Mouse (Mus musculus) small intestine, adult 2 months (tissue): ENCODE measurements around the gene Cntnap1. TPM values are rescaled to one million over a fixed set of nuclear protein-coding genes. Genes with fewer than 3 reads are reported as not detected.

ENCODE experiments used
- H3K27ac ChIP-seq: fragments of 200-500 bp; 2 replicates; pipeline ENCODE4 v1.5.1; 2012; ENCODE audit warnings: low read depth, low read length, control low read depth, inconsistent platforms; ENCODE audit not compliant: insufficient read depth
- H3K27me3 ChIP-seq: fragments of 200-500 bp; 2 replicates; pipeline ENCODE4 v1.6.1; 2012; ENCODE audit warnings: mild to moderate bottlenecking, moderate library complexity, low read length, inconsistent platforms; ENCODE audit not compliant: control insufficient read depth, insufficient read depth
- H3K36me3 ChIP-seq: fragments of 200-500 bp; 2 replicates; pipeline ENCODE4 v1.6.1; 2012; ENCODE audit warnings: mild to moderate bottlenecking, low read length, control low read depth, inconsistent platforms; ENCODE audit not compliant: control insufficient read depth, insufficient read depth
- H3K4me1 ChIP-seq: fragments of 200-500 bp; 2 replicates; pipeline ENCODE4 v1.6.1; 2012; ENCODE audit warnings: low read length, inconsistent platforms, mixed read lengths; ENCODE audit not compliant: control insufficient read depth, insufficient read depth, insufficient read length
- H3K4me3 ChIP-seq: fragments of 200-500 bp; 2 replicates; pipeline ENCODE4 v1.5.1; 2012; ENCODE audit warnings: low read depth, mild to moderate bottlenecking, control low read depth, inconsistent platforms, low read length, moderate library complexity
- CTCF ChIP-seq: fragments of 200-500 bp; IDR thresholded peaks from 2 replicates; pipeline ENCODE4 v1.5.1; 2012; ENCODE audit warnings: low read depth, mild to moderate bottlenecking, control low read depth, inconsistent platforms, low read length, moderate library complexity, mixed read lengths; ENCODE audit not compliant: insufficient replicate concordance, insufficient read length; ENCODE audit errors: extremely low read depth
- POLR2A ChIP-seq: fragments of 200-500 bp; IDR thresholded peaks from 2 replicates; pipeline ENCODE4 v1.6.1; 2012; ENCODE audit warnings: low read depth, mild to moderate bottlenecking, control low read depth, inconsistent platforms, low read length, moderate library complexity
- WGBS: fragments of 180-500 bp; shearing (Covaris S2); methylation state at CpG from one replicate; pipeline ENCODE4 v1.1.7; 2018; 5-methylcytosine and 5-hydroxymethylcytosine counted together
- polyA plus RNA-seq: library from polyadenylated mRNA; depleted of rRNA; stranded (reverse); fragments of >200 nt; gene quantifications from 2 replicates; pipeline ENCODE4 v1.2.3, GENCODE M21; 2012

Gene Cntnap1
- polyA plus RNA-seq, 1 experiment, result 2.8 TPM

DNA sequence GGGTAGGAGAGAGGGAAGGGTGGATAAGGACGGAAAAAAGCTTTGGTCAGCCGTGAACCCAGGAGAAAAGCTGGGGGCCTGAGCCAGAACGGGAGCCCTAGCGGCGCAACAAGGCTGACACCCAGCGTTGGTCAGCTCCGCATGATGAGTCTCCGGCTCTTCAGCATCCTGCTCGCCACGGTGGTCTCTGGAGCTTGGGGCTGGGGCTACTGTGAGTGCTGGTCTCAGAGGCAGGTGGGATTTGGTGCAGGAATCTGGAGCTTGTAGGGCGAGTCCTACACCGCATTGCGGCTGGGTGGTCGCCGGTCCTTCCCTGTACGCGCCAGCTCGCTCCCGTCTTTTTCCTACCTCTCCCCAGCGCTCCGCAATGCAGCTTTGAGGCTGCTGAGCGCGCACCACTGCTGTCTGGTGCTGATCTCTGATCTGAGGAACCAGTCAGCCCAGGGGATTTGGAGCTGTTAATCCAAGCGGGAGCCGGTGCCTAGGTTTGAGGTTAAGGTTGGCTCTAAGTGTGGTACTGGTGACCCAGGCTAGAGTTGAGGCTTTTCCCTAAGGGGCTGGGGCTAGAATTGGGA lies 5.9 kb downstream of the Cntnap1 start:
- TF ChIP-seq CTCF (peak; percentile 24; the same call in 1 of the 2 replicates), POLR2A (no peak)
- Histone ChIP-seq H3K36me3 (no peaks in the 10 kb centered on the region), H3K4me3 (peak overlapping the region; percentile 40), H3K27ac (no peak overlapping the region), H3K4me1 (peaks cover 24% of the 10 kb centered on the region), H3K27me3 (no peaks in the 10 kb centered on the region)
- 2% methylated on average over 25 of the region's 25 CpGs for WGBS

DNA sequence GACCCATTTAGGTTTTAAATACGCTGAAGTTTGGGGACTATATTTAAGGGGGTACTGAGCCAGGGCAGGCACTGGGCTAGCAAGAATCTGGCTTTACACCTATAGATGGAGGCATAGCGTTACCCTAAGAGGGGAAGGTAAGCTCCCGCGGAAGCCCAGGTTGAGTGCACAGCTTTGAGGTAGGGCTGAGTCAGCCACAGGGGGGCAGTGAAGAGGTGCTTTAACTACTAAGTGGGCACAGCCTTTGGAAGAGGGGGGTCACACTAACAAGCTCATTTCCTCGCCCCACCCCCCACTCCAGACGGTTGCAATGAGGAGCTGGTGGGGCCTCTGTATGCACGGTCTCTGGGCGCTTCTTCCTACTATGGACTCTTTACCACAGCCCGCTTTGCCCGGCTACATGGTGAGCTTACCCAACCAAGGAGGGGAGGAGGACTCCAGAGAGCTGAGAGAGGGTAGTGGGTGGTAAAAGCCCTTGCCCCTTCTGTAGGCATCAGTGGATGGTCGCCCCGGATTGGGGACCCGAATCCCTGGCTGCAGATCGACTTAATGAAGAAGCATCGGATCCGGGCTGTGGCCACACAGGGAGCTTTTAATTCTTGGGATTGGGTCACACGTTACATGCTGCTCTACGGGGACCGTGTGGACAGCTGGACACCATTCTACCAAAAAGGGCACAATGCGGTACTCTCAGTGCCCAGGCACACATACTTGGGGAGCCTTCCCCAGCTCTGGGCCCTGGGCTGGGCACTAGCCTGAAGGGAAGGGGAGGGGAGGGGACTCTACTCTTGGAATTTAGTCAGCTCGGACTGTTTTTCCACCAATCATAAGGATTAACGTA lies 6.8 kb downstream of the Cntnap1 start:
- H3K4me1 ChIP-seq, result peaks cover 24% of the 10 kb centered on the region
- H3K4me3 ChIP-seq, result no peak overlapping the region
- no peak overlapping the region for H3K27ac ChIP-seq
- no peaks in the 10 kb centered on the region for H3K36me3 ChIP-seq
- no peaks in the 10 kb centered on the region for H3K27me3 ChIP-seq
- TF ChIP-seq POLR2A (no peak), CTCF (peak; percentile 41; the same call in 1 of the 2 replicates)
- WGBS, result 46% methylated on average over 22 of the region's 22 CpGs

DNA sequence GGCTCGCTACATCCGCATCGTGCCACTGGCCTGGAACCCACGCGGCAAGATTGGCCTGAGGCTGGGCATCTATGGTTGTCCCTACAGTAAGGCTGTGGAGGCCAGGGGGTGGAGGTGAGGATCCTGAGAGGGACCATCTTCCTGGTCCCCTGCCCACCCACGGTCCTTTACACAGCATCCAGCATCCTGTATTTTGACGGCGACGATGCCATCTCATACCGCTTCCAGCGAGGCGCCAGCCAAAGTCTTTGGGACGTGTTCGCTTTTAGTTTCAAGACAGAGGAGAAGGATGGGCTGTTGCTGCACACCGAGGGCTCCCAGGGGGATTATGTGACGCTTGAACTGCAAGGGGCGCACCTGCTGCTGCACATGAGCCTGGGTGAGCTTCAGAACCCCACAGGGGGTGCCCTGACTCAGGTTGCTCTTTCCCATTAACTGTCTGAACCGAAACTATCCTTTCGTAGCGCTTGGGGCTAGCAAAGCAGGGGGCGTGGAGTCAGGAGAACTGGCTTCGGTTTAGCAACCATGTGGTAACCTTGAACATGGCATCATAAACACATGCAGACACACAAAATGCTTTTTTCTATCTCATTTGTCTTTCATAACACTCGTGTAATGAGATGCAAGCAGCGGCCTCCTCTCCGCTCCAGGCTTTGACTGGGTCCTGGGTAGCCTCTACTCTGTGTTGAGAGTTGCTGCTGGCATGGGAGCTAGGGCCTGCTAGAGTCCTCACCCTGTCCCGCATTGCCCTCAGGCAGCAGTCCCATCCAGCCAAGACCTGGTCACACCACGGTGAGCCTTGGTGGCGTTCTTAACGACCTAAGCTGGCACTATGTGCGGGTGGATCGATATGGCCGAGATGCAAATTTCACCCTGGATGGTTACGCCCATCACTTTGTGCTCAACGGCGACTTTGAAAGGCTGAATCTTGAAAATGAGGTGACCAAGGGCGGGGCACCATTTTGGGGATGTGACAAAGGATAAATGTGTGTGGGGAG lies 8.0 kb downstream of the Cntnap1 start:
- Histone ChIP-seq H3K27ac (no peak overlapping the region), H3K27me3 (no peaks in the 10 kb centered on the region), H3K4me3 (no peak overlapping the region), H3K4me1 (peaks cover 15% of the 10 kb centered on the region), H3K36me3 (no peaks in the 10 kb centered on the region)
- 72% methylated on average over 36 of the region's 36 CpGs for WGBS
- no peak for TF ChIP-seq CTCF
- no peak for TF ChIP-seq POLR2A

DNA sequence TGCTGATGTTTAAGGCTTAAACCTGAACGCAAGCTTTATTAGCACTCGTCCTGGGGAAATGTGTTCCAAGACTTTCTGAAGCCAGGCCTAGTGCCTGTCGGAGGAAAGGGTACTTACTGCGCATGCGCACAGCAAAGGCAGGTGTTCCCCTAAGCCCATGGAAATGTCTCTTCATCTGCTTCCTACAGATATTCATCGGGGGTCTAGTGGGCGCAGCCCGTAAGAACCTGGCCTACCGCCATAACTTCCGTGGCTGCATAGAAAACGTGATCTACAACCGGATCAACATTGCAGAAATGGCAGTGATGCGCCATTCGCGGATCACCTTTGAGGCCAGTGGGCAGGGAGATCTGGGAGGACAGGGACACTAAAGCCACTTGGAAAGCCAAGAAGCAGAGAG lies 9.0 kb downstream of the Cntnap1 start:
- 83% methylated on average over 15 of the region's 15 CpGs for WGBS
- Histone ChIP-seq H3K4me1 (peaks cover 6% of the 10 kb centered on the region), H3K27ac (no peak overlapping the region), H3K4me3 (no peak overlapping the region), H3K27me3 (no peaks in the 10 kb centered on the region), H3K36me3 (no peaks in the 10 kb centered on the region)
- TF ChIP-seq CTCF, result no peak
- TF ChIP-seq POLR2A, result no peak

DNA sequence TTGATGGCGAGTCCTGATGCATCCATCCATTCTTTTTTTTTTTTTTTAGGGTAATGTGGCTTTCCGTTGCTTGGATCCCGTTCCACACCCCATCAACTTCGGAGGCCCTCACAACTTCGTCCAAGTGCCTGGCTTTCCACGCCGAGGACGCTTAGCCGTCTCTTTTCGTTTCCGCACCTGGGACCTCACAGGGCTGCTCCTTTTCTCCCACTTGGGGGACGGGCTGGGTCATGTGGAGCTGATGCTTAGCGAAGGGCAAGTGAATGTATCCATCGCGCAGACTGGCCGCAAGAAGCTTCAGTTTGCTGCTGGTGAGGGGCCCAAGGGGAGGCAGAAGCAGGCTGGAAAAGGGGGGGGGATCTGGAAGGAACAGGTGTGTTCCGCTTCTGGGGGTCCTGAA lies 9.9 kb downstream of the Cntnap1 start:
- no peak overlapping the region for H3K4me3 ChIP-seq
- H3K27me3 ChIP-seq, result no peaks in the 10 kb centered on the region
- WGBS, result 50% methylated on average over 17 of the region's 17 CpGs
- no peak overlapping the region for H3K27ac ChIP-seq
- TF ChIP-seq CTCF (no peak), POLR2A (no peak)
- no peaks in the 10 kb centered on the region for H3K36me3 ChIP-seq
- H3K4me1 ChIP-seq, result peaks cover 4% of the 10 kb centered on the region

DNA sequence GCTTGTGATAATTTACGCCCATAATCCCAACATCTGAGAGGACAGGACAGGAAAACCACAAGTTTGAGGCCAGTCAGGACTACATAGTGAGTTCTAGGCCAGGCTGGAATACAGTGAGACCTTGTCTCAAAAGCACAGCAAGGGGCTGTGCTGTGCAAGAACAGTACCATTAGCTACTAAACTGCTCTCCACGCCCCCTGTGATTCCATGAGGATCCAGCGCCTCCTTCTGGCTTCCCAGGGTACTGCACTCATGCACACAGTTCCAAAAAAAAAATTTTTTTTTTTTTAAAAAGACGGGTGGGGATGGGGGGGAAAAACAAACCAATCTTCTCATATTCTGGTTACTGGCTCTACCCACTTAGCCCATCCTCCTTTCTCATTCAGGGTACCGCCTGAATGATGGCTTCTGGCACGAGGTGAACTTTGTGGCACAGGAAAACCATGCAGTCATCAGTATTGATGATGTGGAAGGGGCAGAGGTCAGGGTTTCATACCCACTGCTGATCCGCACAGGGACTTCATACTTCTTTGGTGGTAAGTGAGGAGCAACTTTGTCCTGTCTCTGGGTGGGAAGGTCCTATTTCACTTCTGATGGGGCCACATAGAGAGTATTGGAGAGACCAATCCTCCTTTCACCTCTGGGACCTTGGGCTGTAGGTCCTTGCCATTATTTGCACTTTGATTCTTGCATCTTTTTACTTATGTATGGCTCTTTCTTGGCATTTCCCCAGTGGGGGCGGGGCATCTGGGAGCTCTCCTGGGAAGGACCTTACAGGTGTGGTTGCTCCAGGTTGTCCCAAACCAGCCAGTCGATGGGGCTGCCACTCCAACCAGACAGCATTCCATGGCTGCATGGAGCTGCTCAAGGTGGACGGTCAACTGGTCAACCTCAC lies 10.8 kb downstream of the Cntnap1 start:
- WGBS, result 29% methylated on average over 10 of the region's 10 CpGs
- H3K36me3 ChIP-seq, result no peaks in the 10 kb centered on the region
- no peaks in the 10 kb centered on the region for H3K27me3 ChIP-seq
- peak; percentile 82; the same call in 1 of the 2 replicates for TF ChIP-seq CTCF
- no peak for TF ChIP-seq POLR2A
- H3K4me3 ChIP-seq, result no peak overlapping the region
- peaks cover 3% of the 10 kb centered on the region; the same call in 1 of the 2 replicates for H3K4me1 ChIP-seq
- H3K27ac ChIP-seq, result no peak overlapping the region

DNA sequence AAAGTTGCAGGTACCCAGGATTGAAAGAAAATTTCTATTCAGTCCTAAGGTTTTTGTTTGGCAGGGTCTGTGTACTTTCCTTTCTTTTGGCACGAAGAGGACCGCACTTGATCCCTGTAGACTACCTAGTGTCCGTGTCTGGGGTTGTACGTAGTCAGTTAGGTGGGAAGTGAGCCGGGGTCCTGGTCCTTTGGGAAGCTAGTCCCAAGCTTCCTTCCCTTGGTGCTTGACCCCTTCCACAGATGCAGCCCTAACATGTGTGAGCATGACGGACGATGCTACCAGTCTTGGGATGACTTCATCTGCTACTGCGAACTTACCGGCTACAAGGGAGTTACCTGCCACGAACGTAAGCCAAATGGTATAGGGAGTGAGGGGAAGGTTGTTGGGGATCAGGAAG lies 11.6 kb downstream of the Cntnap1 start:
- Histone ChIP-seq H3K27me3 (no peaks in the 10 kb centered on the region), H3K36me3 (no peaks in the 10 kb centered on the region), H3K4me3 (no peak overlapping the region), H3K4me1 (no peaks in the 10 kb centered on the region; the same call in 1 of the 2 replicates), H3K27ac (no peak overlapping the region)
- WGBS, result 93% methylated on average over 11 of the region's 11 CpGs
- TF ChIP-seq POLR2A (no peak), CTCF (no peak)
